Mouse (Mus musculus) NIH3T3 (cell line): ENCODE results near the gene Sox6.

ENCODE experiments used
- DNase-seq: peaks from one replicate; pipeline ENCODE4 v3.0.0-alpha.2; 2012; ENCODE audit warnings: low read depth

Sox6 gene

DNA sequence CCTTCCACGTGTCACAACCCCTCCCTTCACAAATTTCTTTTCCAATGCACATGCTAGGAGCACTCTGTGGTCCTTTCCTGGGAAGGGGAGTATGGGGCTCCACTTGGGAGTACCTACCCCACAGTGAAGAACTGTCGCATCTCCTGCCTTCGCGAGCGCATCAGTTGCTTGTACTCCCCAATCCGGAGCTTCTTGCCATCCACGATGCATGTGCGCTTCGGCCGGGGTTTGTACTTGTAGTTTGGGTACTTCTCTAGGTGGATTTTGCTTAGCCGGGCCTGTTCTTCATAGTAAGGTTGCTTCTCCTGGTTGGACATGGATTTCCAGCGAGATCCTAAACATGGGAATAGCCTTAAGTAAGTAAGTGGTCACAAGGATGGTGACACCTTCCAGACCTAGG is 552.2 kb downstream of the Sox6 start:
- DNase-seq = no peak

DNA sequence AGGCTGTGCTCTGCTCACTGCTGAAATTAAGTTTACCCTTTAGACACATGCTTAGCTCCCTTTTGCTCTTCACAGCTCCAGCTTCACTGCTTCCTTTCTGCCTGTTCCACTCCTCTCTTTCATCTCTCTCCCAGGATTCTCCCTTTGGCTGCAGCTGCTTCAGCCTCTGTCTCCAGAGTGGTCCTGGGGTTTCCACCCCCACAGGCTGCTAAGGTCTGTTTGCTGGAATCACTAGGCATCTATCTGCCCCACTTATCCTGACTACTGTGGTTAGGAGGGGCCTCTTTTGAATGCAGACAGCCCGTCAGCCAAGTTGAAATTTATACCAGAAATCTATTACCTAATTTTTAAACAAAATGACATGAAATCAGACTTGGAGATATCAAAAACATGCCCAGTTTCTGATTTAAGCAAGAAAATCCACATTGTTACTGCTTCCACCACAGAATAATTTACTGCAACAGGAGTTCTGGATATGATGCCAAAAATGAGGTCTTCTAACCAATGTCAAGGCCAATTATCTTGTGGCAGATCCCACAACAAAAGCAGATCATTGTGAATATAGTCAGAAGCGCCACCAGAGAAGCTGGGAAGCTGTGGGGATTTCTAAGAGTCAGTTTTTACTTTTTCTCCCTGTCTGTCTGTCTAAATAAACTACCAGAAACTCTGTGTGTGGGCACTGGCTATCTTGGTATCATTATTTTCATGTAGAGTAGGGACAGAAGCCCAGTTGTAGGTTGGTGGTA is 552.8 kb downstream of the Sox6 start:
- DNase-seq = no peak

DNA sequence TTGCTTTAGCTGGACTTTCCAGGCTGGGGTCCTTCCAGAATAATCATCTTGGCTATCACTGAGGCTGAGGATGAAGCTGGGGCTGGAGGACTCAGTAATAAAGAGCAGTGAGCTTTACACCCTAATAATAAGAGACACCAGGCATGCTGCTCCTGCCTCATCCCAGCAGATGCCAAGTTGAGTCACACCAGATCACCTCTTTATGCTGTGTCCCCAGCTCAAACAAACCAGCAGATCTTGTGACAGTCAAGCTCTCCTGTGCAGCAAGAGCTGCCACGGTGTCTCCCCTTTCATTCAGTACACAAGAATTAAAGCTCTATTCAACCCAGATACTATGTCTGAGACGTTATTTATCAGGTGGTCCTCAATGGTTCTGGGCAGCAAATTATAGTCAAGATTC is 560.8 kb downstream of the Sox6 start:
- no peak for DNase-seq

DNA sequence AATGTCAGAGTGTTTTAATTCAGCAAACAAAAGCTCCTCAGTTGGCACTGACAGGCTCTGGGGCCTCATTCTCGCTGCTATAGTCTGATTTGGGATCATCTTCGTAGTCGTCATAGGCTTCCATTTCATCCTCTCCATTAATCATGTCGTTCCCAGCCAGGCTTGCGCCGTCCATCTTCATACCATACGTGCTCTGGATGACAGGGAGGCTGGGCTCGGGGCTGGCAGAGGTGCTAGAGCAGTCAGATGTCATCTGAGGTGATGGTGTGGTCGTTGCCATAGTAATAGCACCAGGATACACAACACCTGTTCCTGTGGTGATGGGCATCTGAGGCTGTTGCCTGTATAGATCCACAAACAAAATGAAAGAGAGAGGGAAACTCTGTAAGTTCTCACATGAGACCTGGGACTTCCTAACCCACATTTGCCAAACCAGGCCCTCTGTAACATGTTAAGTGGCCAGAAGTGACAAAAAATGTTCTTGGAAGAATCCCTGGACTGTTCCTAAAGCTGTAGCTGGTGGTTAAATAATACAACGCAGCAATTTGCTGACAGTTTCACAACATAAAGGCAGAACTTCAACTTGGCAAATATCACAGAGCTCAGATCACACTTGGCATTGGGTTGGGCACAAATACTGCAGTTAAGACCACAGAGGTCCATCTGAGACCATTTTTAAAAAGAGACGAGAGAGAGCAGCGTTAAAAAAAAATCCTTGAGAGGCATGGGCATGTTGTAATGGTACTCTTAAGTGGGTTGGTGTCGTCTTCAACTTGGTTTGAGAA is 561.5 kb downstream of the Sox6 start:
- no peak for DNase-seq

DNA sequence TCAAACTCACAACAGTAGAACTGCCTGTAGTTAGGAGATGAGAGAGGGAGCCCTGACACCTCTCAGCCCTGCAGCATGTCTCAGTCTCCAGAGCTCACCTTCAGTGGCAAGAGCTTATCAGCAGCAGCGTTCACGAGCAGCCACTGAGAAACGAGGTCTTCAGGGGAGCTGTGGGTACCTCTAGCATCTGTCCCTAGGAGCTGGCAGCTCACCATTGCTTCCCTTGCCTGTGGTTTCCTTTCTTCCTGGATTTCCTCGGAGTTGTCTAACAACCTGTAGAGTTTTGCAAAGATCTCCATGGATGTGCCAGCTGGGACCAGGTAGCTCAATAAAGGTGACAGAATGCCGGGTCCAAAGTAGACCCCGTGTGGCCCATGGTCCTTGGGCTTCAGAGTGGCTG is 563.4 kb downstream of the Sox6 start:
- DNase-seq = no peak

DNA sequence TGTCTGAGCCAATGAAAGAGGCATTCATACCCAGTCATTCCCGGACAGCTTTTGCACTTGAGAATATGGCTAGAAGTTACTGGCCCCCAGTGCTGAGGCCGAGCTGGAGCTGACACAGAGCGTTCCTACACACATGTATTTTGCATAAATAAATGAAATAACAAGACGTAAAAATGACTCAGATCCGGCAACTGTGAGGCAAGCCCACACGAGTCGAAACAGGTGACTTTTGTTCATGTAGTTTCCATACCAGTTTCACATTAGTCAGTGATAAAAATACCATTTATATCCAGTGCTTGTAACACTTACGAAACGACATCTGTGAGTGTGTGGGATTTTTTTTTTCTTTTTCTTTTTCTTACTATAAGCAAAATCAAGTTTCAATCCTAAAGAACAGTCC is 564.5 kb downstream of the Sox6 start:
- DNase-seq = no peak

DNA sequence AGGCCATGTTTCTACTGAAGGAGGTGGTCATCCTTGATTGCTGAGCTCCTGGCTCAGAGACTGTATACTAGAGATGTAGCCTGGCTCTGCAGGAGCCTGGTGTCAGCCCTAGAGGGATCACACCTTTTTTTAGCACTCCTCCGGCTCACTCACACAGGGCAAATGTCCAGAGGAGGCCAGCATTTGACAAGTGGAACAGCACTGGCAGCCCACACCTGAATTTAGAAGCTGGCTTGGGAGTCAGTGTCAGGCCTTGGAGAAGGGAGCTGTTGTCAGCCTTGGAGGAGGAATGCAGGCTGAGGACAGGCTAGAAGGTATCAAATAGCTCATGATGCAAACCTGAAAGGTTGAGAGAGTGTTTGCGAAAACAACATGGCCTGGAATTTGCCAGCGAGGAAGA is 565.7 kb downstream of the Sox6 start:
- no peak for DNase-seq

DNA sequence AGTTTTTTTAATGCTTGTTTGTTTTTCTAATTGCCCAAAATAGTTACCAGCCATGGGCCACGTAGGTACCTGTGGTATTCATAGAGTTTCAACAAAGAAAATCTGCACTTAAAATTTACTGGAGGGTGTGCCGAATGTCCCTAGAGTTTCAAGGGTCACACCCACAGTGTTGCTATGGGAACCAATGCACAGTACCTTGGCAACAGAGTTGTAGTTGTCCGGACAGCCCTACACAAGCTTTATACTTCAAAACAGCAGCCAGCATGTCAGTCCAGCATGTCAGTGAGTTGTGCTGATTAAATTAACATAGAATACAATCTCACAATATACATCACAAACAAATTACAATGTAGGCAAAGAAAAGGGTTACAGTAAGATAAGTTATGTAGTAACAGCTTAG is 567.1 kb downstream of the Sox6 start:
- no peak for DNase-seq

DNA sequence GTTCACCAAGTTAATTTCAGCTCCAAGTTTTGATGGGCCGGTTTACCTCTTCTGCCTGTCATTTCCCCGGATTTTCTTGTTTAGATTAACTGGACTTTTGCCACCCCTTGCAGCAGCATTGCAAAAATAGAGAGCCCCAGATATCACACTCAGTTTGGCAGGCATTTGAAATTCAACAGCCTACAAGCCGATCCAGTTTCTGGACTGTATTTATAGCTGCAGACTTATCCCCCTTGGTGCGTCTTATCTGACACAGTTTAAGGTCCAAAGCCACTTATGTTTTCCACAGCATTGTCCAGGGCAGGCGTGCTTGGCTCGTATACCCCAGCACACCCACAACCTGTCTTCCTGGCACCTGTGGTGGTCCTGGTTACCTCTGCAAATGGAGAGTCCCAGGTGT is 571.8 kb downstream of the Sox6 start:
- no peak for DNase-seq

DNA sequence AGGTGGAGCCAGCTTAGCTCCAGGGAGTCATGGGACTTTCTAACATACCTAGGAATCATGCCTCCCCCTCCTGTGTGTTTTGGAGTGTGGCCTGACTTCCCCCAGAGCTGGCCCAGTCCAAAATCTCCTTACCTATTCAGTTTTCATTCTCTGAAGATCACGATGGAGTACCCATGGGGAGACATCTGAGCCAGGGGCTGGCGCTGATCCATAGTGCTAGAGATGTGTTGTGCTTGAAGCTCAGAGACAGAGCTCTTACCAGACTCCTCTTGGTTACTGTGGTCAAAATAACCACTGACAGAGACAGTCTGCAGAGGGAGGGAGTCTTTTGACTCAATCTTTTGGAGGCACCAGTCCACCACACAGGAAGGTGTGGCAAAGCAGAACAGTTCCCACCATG is 575.2 kb downstream of the Sox6 start:
- no peak for DNase-seq

DNA sequence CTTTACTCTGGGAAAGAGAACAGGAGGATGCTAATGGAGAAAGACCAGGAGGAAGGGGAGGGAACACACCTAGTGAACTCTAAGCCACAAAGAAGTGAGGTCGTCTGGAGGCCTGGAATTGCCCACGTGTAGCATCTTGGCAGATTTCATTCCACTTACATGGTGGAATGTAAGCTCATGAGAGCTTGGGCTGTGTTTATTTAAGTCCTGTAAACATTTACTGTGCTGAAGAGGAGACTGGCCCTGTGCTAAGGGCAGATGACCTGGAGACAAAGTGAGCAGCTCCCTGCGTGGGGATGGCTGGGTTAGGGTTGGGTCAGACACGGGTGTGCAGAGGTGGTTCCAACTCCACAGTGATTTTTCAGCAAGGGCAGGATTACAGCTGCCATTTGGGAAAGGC is 576.3 kb downstream of the Sox6 start:
- DNase-seq = no peak

DNA sequence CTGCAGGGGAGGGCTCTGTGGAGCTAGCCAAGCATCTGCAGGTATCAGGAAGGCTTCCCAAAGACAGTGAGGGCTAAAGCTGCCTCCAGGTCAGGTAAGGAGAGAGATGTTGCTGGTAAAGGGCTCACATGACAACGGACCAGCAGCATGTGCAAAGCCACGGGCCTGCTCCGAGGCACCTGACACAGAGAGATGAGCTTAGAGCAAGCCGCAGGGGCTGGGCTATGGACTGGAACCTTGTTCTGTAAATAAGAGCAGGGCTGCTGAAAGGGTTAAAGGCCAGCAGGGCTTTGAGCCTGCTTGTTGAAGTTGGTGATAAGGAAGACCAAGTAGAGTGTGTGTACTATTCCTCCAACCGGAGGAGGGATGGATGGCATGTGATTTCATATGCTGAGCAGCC is 583.6 kb downstream of the Sox6 start:
- no peak for DNase-seq

DNA sequence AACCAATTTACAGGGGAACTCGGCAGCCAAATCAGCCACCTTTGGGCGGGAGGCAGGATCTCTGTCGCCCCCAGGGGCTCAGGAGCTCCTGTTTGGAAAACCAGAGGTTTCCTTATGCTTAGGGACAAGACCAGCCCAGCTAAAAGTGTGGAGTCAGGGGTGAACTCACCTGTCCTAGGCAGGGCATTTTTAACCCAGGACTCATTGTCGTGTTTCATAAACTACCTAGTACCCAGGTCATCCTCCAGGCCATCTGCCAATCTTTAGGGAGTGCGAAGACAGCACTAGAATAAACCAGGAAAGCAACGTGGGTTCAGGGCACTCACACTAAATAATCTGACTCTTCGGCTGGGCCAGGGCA is 584.9 kb downstream of the Sox6 start:
- DNase-seq = no peak

DNA sequence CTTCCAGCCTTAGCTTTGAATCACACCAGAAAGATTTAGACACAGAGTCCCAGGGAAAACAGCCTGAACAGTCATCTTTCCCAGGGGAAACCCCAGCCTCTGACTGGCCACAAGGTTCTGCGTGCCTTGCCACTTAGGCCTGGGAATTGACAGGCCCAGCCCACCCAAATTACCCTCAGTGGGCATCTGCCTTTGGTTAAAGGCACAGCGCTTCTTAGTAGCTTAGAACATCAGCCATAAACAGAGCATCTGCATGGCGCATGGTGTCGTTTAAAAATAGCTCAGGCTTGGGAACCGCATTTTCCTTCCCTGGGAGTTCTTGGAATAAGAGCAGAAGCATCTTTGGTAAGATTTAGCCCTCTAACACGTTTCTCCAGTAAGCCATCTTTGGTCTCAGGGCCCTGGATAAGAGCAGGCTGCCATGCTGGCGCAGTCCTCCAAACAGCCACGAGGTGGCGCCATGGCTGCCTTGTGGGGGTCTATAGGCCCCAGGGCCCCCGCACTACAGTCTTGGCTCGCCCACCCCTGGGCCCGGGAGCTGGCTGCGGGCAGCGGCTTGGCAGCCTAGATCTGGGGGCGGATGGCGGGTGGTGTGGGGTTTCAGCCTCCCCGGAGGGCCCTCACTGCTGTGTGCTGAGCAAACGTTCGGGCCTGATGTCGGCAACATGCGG is 585.4 kb downstream of the Sox6 start:
- peak; percentile 9 for DNase-seq

DNA sequence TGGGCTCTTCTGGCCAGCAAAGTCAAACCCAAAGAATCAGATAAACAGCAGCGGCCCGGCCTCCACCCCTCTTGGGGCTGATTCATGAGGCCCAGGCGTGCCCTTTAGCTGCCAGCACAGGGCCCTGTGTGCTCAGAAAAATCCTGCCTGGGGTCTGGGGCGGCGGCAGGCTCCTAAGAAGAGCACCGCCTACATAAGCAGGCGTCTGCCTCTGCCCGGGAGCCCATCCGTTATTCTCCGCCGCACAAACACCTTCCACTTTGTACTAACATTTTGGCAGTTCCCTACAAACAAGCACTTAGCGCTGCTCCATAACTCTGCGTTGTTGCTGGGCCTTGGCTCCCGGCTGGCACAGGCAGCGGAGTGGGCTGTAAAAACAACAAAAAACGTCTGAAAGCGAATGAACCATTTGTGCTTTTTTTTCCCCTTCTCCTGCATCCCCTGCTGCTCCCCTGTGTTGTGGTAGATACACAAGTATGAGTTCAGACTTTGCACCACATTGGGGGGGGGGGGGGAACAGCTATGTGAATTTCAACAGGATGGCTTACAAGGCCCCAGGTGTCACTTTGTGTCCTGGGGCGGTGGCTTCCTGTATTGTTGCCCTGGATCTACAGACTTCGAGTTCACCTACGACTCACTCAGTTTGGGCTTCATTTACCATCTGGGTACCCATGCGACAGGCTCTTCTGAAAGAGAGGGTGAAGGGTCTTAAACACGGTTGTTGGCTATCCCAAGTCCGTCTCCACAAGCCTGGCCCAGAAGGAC is 588.0 kb downstream of the Sox6 start:
- DNase-seq = no peak

DNA sequence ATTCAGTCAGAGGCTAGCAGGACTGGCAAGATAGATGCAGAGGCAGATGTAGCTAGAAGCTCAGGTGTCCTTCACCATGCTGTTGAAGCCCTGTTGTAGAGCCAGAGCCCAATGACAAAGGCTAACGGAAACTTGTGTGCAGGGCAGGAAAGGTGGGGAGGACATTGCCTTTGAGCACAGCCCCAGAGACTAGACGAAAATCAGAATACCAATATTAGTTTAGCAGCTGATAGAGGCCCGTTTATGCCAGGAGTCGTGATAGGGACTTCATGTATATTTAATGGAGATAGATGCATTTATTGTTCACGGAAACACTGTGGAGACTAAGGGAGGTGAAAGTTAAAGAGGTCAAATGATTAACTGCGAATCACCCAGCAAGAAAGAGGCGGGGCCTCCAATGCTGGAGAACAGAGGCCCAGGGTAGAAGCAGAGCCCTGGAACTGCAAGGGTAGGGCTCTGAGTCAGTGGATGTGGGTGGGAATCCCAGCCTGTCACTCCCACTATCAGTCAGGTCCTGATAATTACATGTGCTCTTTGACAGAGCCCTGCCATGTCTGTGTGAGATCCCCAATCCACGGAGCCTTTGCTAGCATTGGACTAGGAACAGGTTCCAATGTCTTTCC is 590.1 kb downstream of the Sox6 start:
- no peak for DNase-seq

DNA sequence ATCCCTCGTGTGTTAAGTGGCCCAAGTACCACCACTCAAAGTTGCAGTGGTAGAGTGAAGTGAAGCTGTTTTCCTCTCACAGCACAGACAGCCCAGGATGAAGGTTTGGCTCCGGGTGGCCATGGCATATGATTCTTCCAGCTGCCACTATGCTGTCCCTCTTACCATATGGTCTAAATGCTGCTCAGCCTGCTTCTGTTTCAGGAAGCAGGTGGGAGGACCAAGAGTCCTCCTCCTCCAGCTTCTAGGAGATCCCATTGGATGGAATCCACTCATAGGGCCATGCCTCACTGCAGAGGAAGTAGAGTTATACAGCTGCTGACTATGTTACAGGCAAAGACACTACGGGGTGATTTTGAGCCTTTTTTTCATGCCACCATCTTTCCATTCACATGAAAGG is 591.5 kb downstream of the Sox6 start:
- DNase-seq = no peak

DNA sequence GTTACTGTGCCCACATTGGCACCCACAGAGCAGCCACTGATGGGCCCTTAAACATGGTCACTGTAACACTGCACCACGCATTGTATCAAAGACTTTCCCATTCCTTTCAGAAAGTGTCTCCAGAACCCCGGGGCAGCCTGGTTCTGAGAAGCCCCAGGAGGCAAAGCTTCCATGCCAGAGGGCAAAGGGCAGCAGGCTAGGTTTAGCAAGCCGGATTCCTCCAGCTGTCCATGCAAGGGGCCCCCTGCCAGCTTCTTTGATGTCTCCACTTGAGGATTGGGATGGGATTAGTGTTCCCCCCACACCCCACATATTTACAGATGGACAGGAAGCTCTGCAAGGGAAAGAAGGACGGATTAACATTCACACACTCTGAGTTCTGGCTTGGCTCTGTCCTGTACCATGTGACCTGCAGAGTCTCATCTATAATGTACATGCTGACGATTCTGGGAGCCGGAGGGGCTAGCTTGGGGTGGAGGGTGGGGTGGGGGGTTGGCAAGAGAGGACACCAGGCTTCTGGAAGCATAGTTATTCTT is 592.0 kb downstream of the Sox6 start:
- no peak for DNase-seq

DNA sequence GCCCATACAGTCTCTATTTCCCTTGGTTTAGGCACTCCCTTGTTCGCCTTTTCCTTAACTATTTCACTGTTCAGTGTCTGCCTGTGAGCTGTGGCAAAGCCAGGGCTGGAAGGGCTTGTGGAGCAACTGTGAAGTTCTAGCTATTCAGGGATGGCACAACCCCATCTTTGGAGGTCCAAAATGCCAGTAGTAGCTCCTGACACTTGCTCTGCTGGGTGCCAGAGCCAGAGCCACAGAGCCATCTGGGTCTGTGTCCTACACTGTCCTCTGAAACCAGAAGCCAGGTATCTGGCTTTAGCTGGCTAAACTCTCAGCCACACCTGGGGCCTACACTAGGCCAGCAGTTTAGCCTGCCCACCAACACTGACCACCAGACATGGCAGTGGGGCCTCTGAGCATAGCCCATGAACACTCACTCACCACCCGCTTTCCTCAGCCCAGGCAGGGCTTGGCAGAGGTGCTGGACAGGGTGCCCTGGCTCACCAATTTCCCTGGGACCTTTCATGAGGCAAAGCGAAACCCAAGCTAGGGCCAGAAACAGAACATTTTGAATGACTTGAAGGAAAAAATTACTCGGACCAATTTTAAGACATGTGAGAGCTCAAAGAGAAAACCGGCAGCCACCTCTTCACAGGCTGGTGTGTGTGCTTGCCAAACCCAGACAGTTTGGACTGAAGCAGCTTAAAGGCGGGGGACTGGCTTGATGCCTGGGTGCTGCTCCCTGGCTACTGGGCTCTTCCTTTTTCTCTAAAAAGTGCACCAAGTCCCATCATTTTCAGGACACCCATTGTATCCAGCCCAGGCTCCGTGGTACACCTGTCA is 612.2 kb downstream of the Sox6 start:
- DNase-seq = no peak

DNA sequence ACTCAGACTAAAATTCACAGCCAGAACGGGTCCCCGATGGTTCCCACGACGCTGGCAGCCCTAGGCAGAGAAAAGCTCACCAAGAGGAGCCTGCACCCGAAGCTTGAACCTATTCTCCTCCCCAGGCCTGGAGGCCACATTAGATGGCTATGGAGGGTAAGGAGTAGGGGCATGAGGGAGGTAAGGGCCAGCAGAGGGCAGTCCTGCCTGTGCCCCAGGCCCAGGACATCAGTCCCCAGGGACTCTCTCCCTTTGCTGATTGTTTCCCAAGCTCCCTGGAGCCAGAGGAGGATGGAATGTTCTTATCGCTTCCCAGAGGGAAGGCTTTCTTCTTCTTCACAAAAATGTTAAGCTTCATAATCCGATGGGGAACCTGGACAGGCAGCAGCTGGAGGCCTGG is 615.8 kb downstream of the Sox6 start:
- no peak for DNase-seq

DNA sequence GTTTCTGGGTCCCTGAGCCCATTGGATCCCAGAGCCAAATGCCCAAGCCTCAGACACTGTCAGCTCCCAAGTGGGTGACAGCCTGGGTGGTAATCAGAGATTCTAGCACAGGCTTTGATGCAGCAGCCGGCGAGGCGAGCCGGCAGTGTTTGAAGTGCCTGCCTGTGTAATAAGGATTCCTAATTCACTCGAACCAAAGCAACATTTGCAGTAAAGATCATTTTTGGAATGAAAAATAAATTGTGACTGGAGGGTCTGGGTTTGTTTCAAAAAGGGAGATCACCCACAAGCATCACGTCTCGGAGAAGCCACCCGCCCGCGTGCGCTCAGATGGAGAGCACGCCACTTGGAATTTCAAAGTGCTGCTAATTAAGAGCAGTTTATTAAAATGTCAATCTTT is 617.6 kb downstream of the Sox6 start:
- no peak for DNase-seq
